Comparison of ENCODE assay signal across 22 mouse cellular contexts in genomic region chr5:75355266-75355665, GRCm38 (mm10).
DNase-seq lines count a peak whose midpoint lies in the region; ATAC-seq lines count a peak whose summit lies in the region.
"Had no signal": no experiment of that assay in that cellular context is flagged by ENCODE, and none has a peak within 500 bp of the region (broad histone marks: within the 10 kb centered on the region; RNA-seq: fewer than 3 reads in every experiment).

No protein-coding gene starts in this region.

- peak overlapping the region; percentile 49; the same call in 1 of the 2 replicates for H3K27ac ChIP-seq in hindbrain, embryonic 15.5 days (replicated peaks)
- H3K27ac ChIP-seq in hindbrain, embryonic 10.5 days, result no peak overlapping the region
- H3K27ac ChIP-seq in neural tube, embryonic 14.5 days (ENCODE audit: low read depth, low read length), result no peak overlapping the region
- H3K27ac ChIP-seq: embryonic facial prominence, embryonic 10.5 days; forebrain, embryonic 10.5 days; forebrain, embryonic 15.5 days; heart, embryonic 10.5 days had no signal

- H3K4me3 ChIP-seq in hindbrain, embryonic 15.5 days, result no peak overlapping the region
- H3K4me3 ChIP-seq in hindbrain, embryonic 10.5 days, result no peak overlapping the region
- no peak overlapping the region for H3K4me3 ChIP-seq in neural tube, embryonic 14.5 days (ENCODE audit: low read depth, low read length)
- H3K4me3 ChIP-seq: embryonic facial prominence, embryonic 10.5 days; forebrain, embryonic 10.5 days; forebrain, embryonic 15.5 days; heart, embryonic 10.5 days had no signal

- DNase-seq in hindbrain, embryonic 10.5 days (ENCODE audit: low spot score), result no peak
- DNase-seq in Muller cell, postnatal 12 days (ENCODE audit: inconsistent ontology term), result peak; percentile 24
- DNase-seq in brain, adult 2 months (ENCODE audit: low read depth, low spot score), result peak; percentile 52
- DNase-seq in ovary, adult 18-20 months (ENCODE audit: low spot score), result no peak
- DNase-seq in embryo, embryonic 11 days, result no peak
- DNase-seq: adrenal gland, adult 8-10 months; adrenal gland, postnatal 36 days; cerebellum, adult 18-20 months; cerebellum, adult 9-11 months; cerebellum, postnatal 36 days; gastrocnemius, postnatal 10 days; heart, adult 18-20 months; heart, postnatal 10 days; heart, postnatal 4 days had no signal

- H3K9me3 ChIP-seq in hindbrain, embryonic 15.5 days, result no peaks in the 10 kb centered on the region
- H3K9me3 ChIP-seq in hindbrain, embryonic 10.5 days, result no peaks in the 10 kb centered on the region
- no peaks in the 10 kb centered on the region for H3K9me3 ChIP-seq in neural tube, embryonic 14.5 days (ENCODE audit: control insufficient read depth, low read length)
- H3K9me3 ChIP-seq: embryonic facial prominence, embryonic 10.5 days; forebrain, embryonic 10.5 days; forebrain, embryonic 15.5 days; heart, embryonic 10.5 days had no signal

- ATAC-seq in hindbrain, embryonic 15.5 days (ENCODE audit: low FRiP score, low read depth), result 0 out of 2 replicates have a peak, but pooled peaks have one; percentile 30
- ATAC-seq in neural tube, embryonic 14.5 days (ENCODE audit: low read depth), result peak; percentile 61; the same call in 1 of the 2 replicates
- ATAC-seq: forebrain, embryonic 15.5 days; inflammation-experienced regulatory T-cells, adult 6 months; intestine, postnatal 0 days had no signal

- no peak overlapping the region for H3K4me2 ChIP-seq in hindbrain, embryonic 15.5 days
- no peak overlapping the region for H3K4me2 ChIP-seq in neural tube, embryonic 14.5 days (ENCODE audit: low read depth, low read length)
- H3K4me2 ChIP-seq: forebrain, embryonic 15.5 days had no signal

- H3K27me3 ChIP-seq in hindbrain, embryonic 15.5 days, result no peaks in the 10 kb centered on the region
- peaks cover 24% of the 10 kb centered on the region for H3K27me3 ChIP-seq in hindbrain, embryonic 10.5 days (ENCODE audit: insufficient read depth, poor library complexity, severe bottlenecking)
- no peaks in the 10 kb centered on the region for H3K27me3 ChIP-seq in neural tube, embryonic 14.5 days (ENCODE audit: control insufficient read depth, insufficient read depth, low read length)

- no peak overlapping the region for H3K9ac ChIP-seq in hindbrain, embryonic 15.5 days
- H3K9ac ChIP-seq in neural tube, embryonic 14.5 days (replicated peaks; ENCODE audit: low read depth, low read length), result no peak overlapping the region
- H3K9ac ChIP-seq: forebrain, embryonic 15.5 days had no signal

- no peaks in the 10 kb centered on the region for H3K4me1 ChIP-seq in hindbrain, embryonic 15.5 days (replicated peaks)
- no peaks in the 10 kb centered on the region for H3K4me1 ChIP-seq in hindbrain, embryonic 10.5 days (replicated peaks)
- H3K4me1 ChIP-seq in neural tube, embryonic 14.5 days (ENCODE audit: control insufficient read depth, insufficient read depth, low read length), result 0 out of 2 replicates have a peak, but pooled peaks cover 2% of the 10 kb centered on the region
- H3K4me1 ChIP-seq: embryonic facial prominence, embryonic 10.5 days; forebrain, embryonic 10.5 days; forebrain, embryonic 15.5 days; heart, embryonic 10.5 days had no signal

- 46% methylated on average over 1 of the region's 1 CpGs for WGBS in hindbrain, embryonic 15.5 days
- WGBS in hindbrain, embryonic 10.5 days, result 62% methylated on average over 1 of the region's 1 CpGs
- 19% methylated on average over 1 of the region's 1 CpGs for WGBS in neural tube, embryonic 14.5 days

- no peaks in the 10 kb centered on the region for H3K36me3 ChIP-seq in hindbrain, embryonic 15.5 days
- no peaks in the 10 kb centered on the region for H3K36me3 ChIP-seq in hindbrain, embryonic 10.5 days
- no peaks in the 10 kb centered on the region for H3K36me3 ChIP-seq in neural tube, embryonic 14.5 days (ENCODE audit: control insufficient read depth, insufficient read depth, low read length)
- H3K36me3 ChIP-seq: embryonic facial prominence, embryonic 10.5 days; forebrain, embryonic 10.5 days; forebrain, embryonic 15.5 days; heart, embryonic 10.5 days had no signal

Comparison
In these comparisons a context has a peak if more than half of its experiments do, and no peak if none do; other contexts are left out.
1. DNase-seq: peak in Muller cell, postnatal 12 days (single experiment) and brain, adult 2 months (single experiment); none in hindbrain, embryonic 10.5 days (single experiment), ovary, adult 18-20 months (single experiment) and embryo, embryonic 11 days (single experiment).